Mouse (Mus musculus): Measurements from ENCODE around the gene Csf2ra.
A peak's percentile ranks its signal among the peaks of the same experiment; 100 is the strongest.

- peak; percentile 47; the same call in 1 of the 2 replicates for TF ChIP-seq CTCF (IDR thresholded peaks at IDR 0.05; ENCODE audit: borderline replicate concordance, extremely low read depth, insufficient read depth, insufficient read length)
- TF ChIP-seq POLR2A (IDR thresholded peaks at IDR 0.05; ENCODE audit: borderline replicate concordance, extremely low read depth, insufficient read depth, insufficient read length, poor library complexity, severe bottlenecking), result no peak
These were observed 37.4 kb upstream of the Csf2ra start for GRCm38 (mm10) chr19:61265349-61266245.
